21 mouse cellular contexts compared by ENCODE assay signal in genomic region chr5:148857522-148857921, GRCm38 (mm10).
DNase-seq lines count a peak whose midpoint lies in the region; ATAC-seq and TF ChIP-seq lines count a peak whose summit lies in the region.
"Had no signal": no experiment of that assay in that cellular context is flagged by ENCODE, and none has a peak within 500 bp of the region (broad histone marks: within the 10 kb centered on the region; RNA-seq: fewer than 3 reads in every experiment).

No protein-coding gene starts in this region.

- H3K9ac ChIP-seq in liver, postnatal 0 days (replicated peaks), result no peak overlapping the region
- H3K9ac ChIP-seq in liver, embryonic 14.5 days (replicated peaks), result no peak overlapping the region
- no peak overlapping the region for H3K9ac ChIP-seq in intestine, embryonic 15.5 days
- H3K9ac ChIP-seq: embryonic facial prominence, embryonic 12.5 days; forebrain, embryonic 12.5 days; heart, embryonic 15.5 days; hindbrain, embryonic 13.5 days had no signal

- H3K27me3 ChIP-seq in liver, postnatal 0 days (ENCODE audit: insufficient read depth, low read length), result no peaks in the 10 kb centered on the region
- H3K27me3 ChIP-seq in liver, embryonic 14.5 days (ENCODE audit: control insufficient read depth, insufficient read depth, low read length), result no peaks in the 10 kb centered on the region
- H3K27me3 ChIP-seq in intestine, embryonic 15.5 days (replicated peaks), result no peaks in the 10 kb centered on the region
- H3K27me3 ChIP-seq: embryonic facial prominence, embryonic 12.5 days; forebrain, embryonic 12.5 days; heart, embryonic 15.5 days; hindbrain, embryonic 13.5 days; Patski had no signal

- TF ChIP-seq CTCF in liver, postnatal 0 days (IDR thresholded peaks at IDR 0.05; ENCODE audit: low read depth), result no peak
- TF ChIP-seq CTCF in liver, embryonic 14.5 days (IDR thresholded peaks at IDR 0.05; ENCODE audit: low read depth), result no peak

- H3K4me2 ChIP-seq in liver, postnatal 0 days (ENCODE audit: low read depth, low read length), result no peak overlapping the region
- no peak overlapping the region for H3K4me2 ChIP-seq in liver, embryonic 14.5 days (ENCODE audit: low read depth)
- no peak overlapping the region for H3K4me2 ChIP-seq in intestine, embryonic 15.5 days (replicated peaks)
- H3K4me2 ChIP-seq: embryonic facial prominence, embryonic 12.5 days; forebrain, embryonic 12.5 days; heart, embryonic 11.5 days; heart, embryonic 15.5 days; hindbrain, embryonic 13.5 days had no signal

- H3K9me3 ChIP-seq in liver, postnatal 0 days (ENCODE audit: low read length), result no peaks in the 10 kb centered on the region
- H3K9me3 ChIP-seq in liver, embryonic 14.5 days (ENCODE audit: control insufficient read depth, low read length), result no peaks in the 10 kb centered on the region
- no peaks in the 10 kb centered on the region for H3K9me3 ChIP-seq in intestine, embryonic 15.5 days
- H3K9me3 ChIP-seq: embryonic facial prominence, embryonic 12.5 days; forebrain, embryonic 12.5 days; heart, embryonic 15.5 days; hindbrain, embryonic 13.5 days had no signal

- no peak for ATAC-seq in liver, postnatal 0 days
- peak; percentile 57; the same call in 1 of the 2 replicates for ATAC-seq in liver, embryonic 14.5 days (ENCODE audit: insufficient read depth)
- no peak for ATAC-seq in erythroblast, adult 5-6 weeks (replicated peaks; ENCODE audit: low FRiP score, poor library complexity, severe bottlenecking)
- ATAC-seq in intestine, embryonic 15.5 days, result no peak
- ATAC-seq: forebrain, embryonic 16.5 days; hindbrain, postnatal 0 days; Patski had no signal

- TF ChIP-seq EP300 in liver, postnatal 0 days (IDR thresholded peaks at IDR 0.05; ENCODE audit: low read depth), result no peak
- TF ChIP-seq EP300 in liver, embryonic 14.5 days (IDR thresholded peaks at IDR 0.05; ENCODE audit: low read depth), result no peak

- DNase-seq in liver (peak; percentile 22), adipocyte (ENCODE audit: low spot score) (peak; percentile 46)
- no peak for DNase-seq in liver, postnatal 0 days
- DNase-seq in liver, embryonic 14.5 days (ENCODE audit: low read depth in 3 of 3, low spot score in 3 of 3), result peak in 1 of 3 experiments; percentile 13
- no peak for DNase-seq in left cerebral cortex, postnatal 36 days (ENCODE audit: low spot score in 2 of 2)
- DNase-seq: adrenal gland, postnatal 14 days; cerebellum, adult 8-10 months; cerebellum, postnatal 25 days; gastrocnemius, postnatal 14 days; heart, adult 2 months; heart, postnatal 14 days had no signal

- intact Hi-C loops in left cerebral cortex, postnatal 36 days (cut with DNase I), result no loop called here

- H3K4me1 ChIP-seq in liver, postnatal 0 days (ENCODE audit: insufficient read depth), result peaks cover 6% of the 10 kb centered on the region; the same call in 1 of the 2 replicates
- peaks cover 5 to 11% of the 10 kb centered on the region in 2 experiments; a peak in 3 of 4 replicates for H3K4me1 ChIP-seq in liver, embryonic 14.5 days (replicated peaks; ENCODE audit: control insufficient read depth in 2 of 2, insufficient read depth in 2 of 2, low read length in 1 of 2)
- H3K4me1 ChIP-seq in intestine, embryonic 15.5 days (replicated peaks), result no peaks in the 10 kb centered on the region
- H3K4me1 ChIP-seq: heart, embryonic 15.5 days; hindbrain, embryonic 13.5 days had no signal

- H3K36me3 ChIP-seq in liver, postnatal 0 days (replicated peaks; ENCODE audit: insufficient read depth, low read length), result no peaks in the 10 kb centered on the region
- H3K36me3 ChIP-seq in liver, embryonic 14.5 days (replicated peaks; ENCODE audit: control insufficient read depth, insufficient read depth, low read depth), result no peaks in the 10 kb centered on the region
- H3K36me3 ChIP-seq in intestine, embryonic 15.5 days, result no peaks in the 10 kb centered on the region
- H3K36me3 ChIP-seq: embryonic facial prominence, embryonic 12.5 days; forebrain, embryonic 12.5 days; heart, embryonic 15.5 days; hindbrain, embryonic 13.5 days had no signal

- H3K27ac ChIP-seq in liver, postnatal 0 days (ENCODE audit: low read depth), result no peak overlapping the region
- H3K27ac ChIP-seq in liver, embryonic 14.5 days, result no peak overlapping the region
- no peak overlapping the region for H3K27ac ChIP-seq in intestine, embryonic 15.5 days
- H3K27ac ChIP-seq: embryonic facial prominence, embryonic 12.5 days; forebrain, embryonic 12.5 days; heart, adult 2 months; heart, embryonic 15.5 days; hindbrain, embryonic 13.5 days; hindbrain, postnatal 0 days had no signal

- 67% methylated on average over 3 of the region's 3 CpGs for WGBS in liver, postnatal 0 days (ENCODE audit: insufficient replicate concordance)
- WGBS in liver, embryonic 14.5 days (ENCODE audit: insufficient replicate concordance), result 38% methylated on average over 3 of the region's 3 CpGs
- 79% methylated on average over 3 of the region's 3 CpGs for WGBS in intestine, embryonic 15.5 days

- no peak overlapping the region for H3K4me3 ChIP-seq in liver, postnatal 0 days (ENCODE audit: low read depth, low read length)
- H3K4me3 ChIP-seq in liver, embryonic 14.5 days (ENCODE audit: insufficient read depth in 1 of 2, low read depth in 2 of 2, low read length in 2 of 2), result no peak overlapping the region
- no peak overlapping the region for H3K4me3 ChIP-seq in intestine, embryonic 15.5 days (replicated peaks)
- H3K4me3 ChIP-seq: embryonic facial prominence, embryonic 12.5 days; forebrain, embryonic 12.5 days; heart, adult 2 months; heart, embryonic 15.5 days; hindbrain, embryonic 13.5 days had no signal

Comparison
In these comparisons a context has a peak if more than half of its experiments do, and no peak if none do; other contexts are left out.
1. DNase-seq: peak in liver (single experiment) and adipocyte (single experiment); none in liver, postnatal 0 days (single experiment) and left cerebral cortex, postnatal 36 days (0 of 2).